Mouse (Mus musculus) limb, embryonic 14.5 days (tissue): ENCODE data around the gene Fgfr2. TPM values are rescaled to one million over a fixed set of nuclear protein-coding genes. Genes with fewer than 3 reads are reported as not detected.

Experiments
- ATAC-seq: fragments of 200-750 bp; cut with Nextera tagmentation; 2 replicates; pipeline ENCODE4 v1.8.0; 2017; ENCODE audit warnings: low read depth, moderate number of reproducible peaks, moderate TSS enrichment; ENCODE audit not compliant: low FRiP score
- DNase-seq: peaks from one replicate; pipeline ENCODE4 v3.0.0-alpha.2; 2015; ENCODE audit warnings: low spot score
- H3K27ac ChIP-seq: fragments of 300-500 bp; sonication (generic); replicated peaks from 2 replicates; pipeline ENCODE4 v1.5.1; 2014; ENCODE audit warnings: low read depth, mild to moderate bottlenecking, low read length, moderate library complexity, mixed read lengths
- H3K27me3 ChIP-seq: fragments of 300-500 bp; sonication (generic); 2 replicates; pipeline ENCODE4 v1.6.1; 2014; ENCODE audit warnings: low read length, mixed read lengths; ENCODE audit not compliant: control insufficient read depth, insufficient read depth
- H3K36me3 ChIP-seq: fragments of 300-500 bp; sonication (generic); 2 replicates; pipeline ENCODE4 v1.6.1; 2014; ENCODE audit warnings: mild to moderate bottlenecking, low read length, moderate library complexity, mixed read lengths; ENCODE audit not compliant: control insufficient read depth, insufficient read depth
- H3K4me1 ChIP-seq: fragments of 300-500 bp; sonication (generic); 2 replicates; pipeline ENCODE4 v1.6.1; 2014; ENCODE audit warnings: antibody characterized with exemption, low read length, mixed read lengths; ENCODE audit not compliant: control insufficient read depth, insufficient read depth
- H3K4me2 ChIP-seq: fragments of 300-500 bp; sonication (generic); replicated peaks from 2 replicates; pipeline ENCODE4 v1.6.1; 2014; ENCODE audit warnings: low read depth, mild to moderate bottlenecking, low read length, moderate library complexity; ENCODE audit not compliant: severe bottlenecking
- H3K4me3 ChIP-seq: fragments of 300-500 bp; sonication (generic); replicated peaks from 2 replicates; pipeline ENCODE4 v1.5.1; 2014; ENCODE audit warnings: low read length
- H3K9ac ChIP-seq: fragments of 300-500 bp; sonication (generic); 2 replicates; pipeline ENCODE4 v1.6.1; 2014; ENCODE audit warnings: mild to moderate bottlenecking, low read depth, low read length, moderate library complexity; ENCODE audit not compliant: severe bottlenecking
- H3K9me3 ChIP-seq: fragments of 300-500 bp; sonication (generic); 2 replicates; pipeline ENCODE4 v1.6.1; 2016; ENCODE audit warnings: low read length; ENCODE audit not compliant: control insufficient read depth
- POLR2A ChIP-seq: fragments of 200-500 bp; IDR thresholded peaks from 2 replicates; pipeline ENCODE4 v1.8.0; 2012; ENCODE audit warnings: inconsistent platforms, mild to moderate bottlenecking, moderate library complexity, borderline replicate concordance; ENCODE audit not compliant: insufficient read depth, insufficient read length; ENCODE audit errors: extremely low read depth
- WGBS: fragments of 180-500 bp; shearing (Covaris S2); extraction: QIAGEN DNeasy Blood & Tissue Kit; methylation state at CpG from one replicate; pipeline ENCODE4 v1.1.7; 2014; 5-methylcytosine and 5-hydroxymethylcytosine counted together
- polyA plus RNA-seq, 2 experiments: library from polyadenylated mRNA; depleted of rRNA in 1 of 2; stranded (reverse) in 1 of 2; unstranded in 1 of 2; fragments of >200 nt; fragmentation: Nextera tagmentation in 1 of 2; extraction: Ambion mirVana in 1 of 2; gene quantifications; 2 replicates each; pipeline versions ENCODE4 v1.2.1 to v1.2.3; 2012 to 2014

Fgfr2 gene
- polyA plus RNA-seq, 2 experiments = 131 to 133 TPM

- Histone ChIP-seq H3K9ac (peak overlapping the region; percentile 92), H3K4me1 (peaks cover 52% of the 10 kb centered on the region), H3K27ac (peak overlapping the region; percentile 90), H3K9me3 (no peaks in the 10 kb centered on the region), H3K27me3 (peaks cover 5% of the 10 kb centered on the region; the same call in 1 of the 2 replicates), H3K36me3 (peaks cover 24% of the 10 kb centered on the region), H3K4me2 (peak overlapping the region; percentile 79), H3K4me3 (peak overlapping the region; percentile 77)
- TF ChIP-seq POLR2A = no peak
- 27% methylated on average over 4 of the region's 4 CpGs for WGBS
- DNase-seq (no peak), ATAC-seq (no peak)
Observed at GRCm38 (mm10) chr7:130263233-130263594, 2859.9 kb downstream of the Fgfr2 start.

- peaks cover 5% of the 10 kb centered on the region; the same call in 1 of the 2 replicates for H3K27me3 ChIP-seq
- H3K9ac ChIP-seq = peak overlapping the region; percentile 92
- H3K9me3 ChIP-seq = no peaks in the 10 kb centered on the region
- TF ChIP-seq POLR2A = no peak
- peaks cover 54% of the 10 kb centered on the region for H3K4me1 ChIP-seq
- DNase-seq (no peak), ATAC-seq (no peak)
- WGBS = 21% methylated on average over 17 of the region's 17 CpGs
- H3K27ac ChIP-seq = peak overlapping the region; percentile 90
- peak overlapping the region; percentile 77 for H3K4me3 ChIP-seq
- peak overlapping the region; percentile 79 for H3K4me2 ChIP-seq
- peaks cover 24% of the 10 kb centered on the region for H3K36me3 ChIP-seq
Observed at GRCm38 (mm10) chr7:130262528-130263232, 2860.5 kb downstream of the Fgfr2 start.

GRCm38 (mm10) chr7:130261684-130262527 is 2861.2 kb downstream of the Fgfr2 start:
- peak overlapping the region; percentile 92 for H3K9ac ChIP-seq
- peaks cover 24% of the 10 kb centered on the region for H3K36me3 ChIP-seq
- peak overlapping the region; percentile 79 for H3K4me2 ChIP-seq
- H3K4me3 ChIP-seq = peak overlapping the region; percentile 77
- peaks cover 5% of the 10 kb centered on the region; the same call in 1 of the 2 replicates for H3K27me3 ChIP-seq
- no peaks in the 10 kb centered on the region for H3K9me3 ChIP-seq
- TF ChIP-seq POLR2A = no peak
- ATAC-seq (no peak), DNase-seq (no peak)
- WGBS = 28% methylated on average over 17 of the region's 17 CpGs
- peak overlapping the region; percentile 90 for H3K27ac ChIP-seq
- H3K4me1 ChIP-seq = peaks cover 60% of the 10 kb centered on the region

DNA sequence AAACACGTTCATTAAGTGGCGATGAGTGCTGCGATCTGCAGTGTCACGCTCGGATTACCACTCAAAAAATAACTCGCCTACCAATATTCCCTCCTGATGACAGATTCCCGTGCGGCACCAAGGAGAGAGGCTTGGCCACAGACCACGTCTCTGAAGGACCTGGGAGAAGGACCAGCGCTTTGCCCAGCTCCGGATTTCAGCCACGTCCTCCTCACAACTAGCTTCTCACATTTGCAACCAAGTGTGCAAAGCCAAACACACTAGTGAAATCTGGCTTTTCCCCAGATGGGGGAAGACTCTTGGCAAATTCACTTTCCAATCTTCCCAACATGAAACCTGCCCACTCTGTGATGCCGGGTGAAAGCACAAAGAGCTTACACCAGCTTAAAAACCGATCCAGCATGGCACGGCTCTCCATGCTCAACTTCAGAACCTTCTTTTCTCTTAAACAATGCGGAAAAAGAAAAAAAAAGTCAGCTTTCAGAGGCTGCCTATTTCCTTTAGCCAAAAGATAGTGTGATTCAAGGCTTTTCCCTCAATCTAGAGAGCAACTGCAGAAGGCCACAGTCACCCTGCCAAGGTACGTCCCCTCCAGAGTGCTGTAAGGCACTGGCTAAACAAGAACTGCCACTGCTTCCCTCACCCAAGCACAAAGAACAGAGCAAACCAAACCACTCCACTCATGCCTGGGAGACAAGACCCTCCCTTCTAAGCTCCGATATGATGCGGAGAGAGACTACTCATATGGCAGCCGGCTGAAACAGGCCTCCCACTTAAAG is 2862.1 kb downstream of the Fgfr2 start:
- Histone ChIP-seq H3K4me1 (peaks cover 57% of the 10 kb centered on the region), H3K36me3 (peaks cover 30% of the 10 kb centered on the region), H3K9me3 (no peaks in the 10 kb centered on the region), H3K9ac (peak overlapping the region; percentile 92), H3K4me2 (peak overlapping the region; percentile 79), H3K27me3 (peaks cover 5% of the 10 kb centered on the region; the same call in 1 of the 2 replicates), H3K4me3 (peak overlapping the region; percentile 77), H3K27ac (peak overlapping the region; percentile 90)
- no peak for TF ChIP-seq POLR2A
- no peak for DNase-seq
- WGBS = 70% methylated on average over 20 of the region's 20 CpGs
- ATAC-seq = no peak

DNA sequence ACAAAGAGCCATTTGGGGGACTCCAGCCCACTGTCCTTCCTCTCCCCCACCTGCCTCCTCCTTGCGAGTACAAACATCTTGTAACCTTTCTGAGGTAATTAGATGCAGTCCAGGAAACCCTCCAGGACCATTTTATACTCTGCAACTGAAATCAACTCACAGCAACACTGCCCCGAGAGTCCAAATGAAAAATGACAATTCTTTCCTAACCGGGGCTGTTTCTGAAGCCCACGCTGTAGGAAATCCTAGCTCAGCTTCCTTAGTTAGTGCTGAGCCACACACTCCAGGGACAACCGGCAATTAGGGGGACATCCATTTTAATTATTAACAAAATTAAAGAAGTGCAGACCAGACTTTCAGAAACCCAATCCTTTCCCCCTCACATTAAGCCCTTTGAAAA is 2863.1 kb downstream of the Fgfr2 start:
- H3K9me3 ChIP-seq = no peaks in the 10 kb centered on the region
- peak overlapping the region; percentile 92 for H3K9ac ChIP-seq
- H3K36me3 ChIP-seq = peaks cover 30% of the 10 kb centered on the region
- TF ChIP-seq POLR2A = no peak
- DNase-seq (peak; percentile 49), ATAC-seq (no peak)
- H3K4me1 ChIP-seq = peaks cover 61% of the 10 kb centered on the region
- 8% methylated on average over 5 of the region's 5 CpGs for WGBS
- peak overlapping the region; percentile 77 for H3K4me3 ChIP-seq
- H3K4me2 ChIP-seq = peak overlapping the region; percentile 79
- H3K27me3 ChIP-seq = peaks cover 5% of the 10 kb centered on the region; the same call in 1 of the 2 replicates
- 0 out of 2 replicates have a peak overlapping the region, but pooled peaks have one; percentile 90 for H3K27ac ChIP-seq
